Mouse (Mus musculus) macrophage (primary cell): ENCODE data around the gene Ostn. TPM values are rescaled to one million over a fixed set of nuclear protein-coding genes. Genes with fewer than 3 reads are reported as not detected.
"Not testable (repeated sequence)": the region's sequence is repeated elsewhere in the genome, so short reads cannot be mapped to it uniquely, and the experiment has no call there.

Experiments used
- H3K27ac ChIP-seq: fragments of 350-480 bp; formaldehyde crosslinking; 2 replicates; pipeline ENCODE4 v1.9.0; 2021
- H3K36me3 ChIP-seq: fragments of 350-480 bp; formaldehyde crosslinking; 2 replicates; pipeline ENCODE4 v1.9.0; 2021; ENCODE audit errors: inconsistent target
- H3K4me3 ChIP-seq: fragments of 350-480 bp; formaldehyde crosslinking; 2 replicates; pipeline ENCODE4 v1.9.0; 2021; ENCODE audit errors: inconsistent target
- H3K79me2 ChIP-seq: fragments of 350-480 bp; formaldehyde crosslinking; 2 replicates; pipeline ENCODE4 v1.9.0; 2021; ENCODE audit errors: inconsistent target
- WGBS: methylation state at CpG from one replicate; pipeline ENCODE4 v1.1.7; 2026; ENCODE audit warnings: inconsistent platforms; ENCODE audit not compliant: missing documents; 5-methylcytosine and 5-hydroxymethylcytosine counted together
- polyA plus RNA-seq: library from polyadenylated mRNA; stranded (reverse); fragments of 250-400 nt; gene quantifications from 3 replicates; pipeline ENCODE4 v1.2.4, GENCODE M21; 2018; ENCODE audit warnings: inconsistent platforms
- total RNA-seq, 78 experiments: library from RNA; depleted of rRNA; stranded (reverse); fragments of 250-400 nt; gene quantifications; 1 replicate in 9 of 78; 2 replicates in 24 of 78; 3 replicates in 43 of 78; 4 replicates in 2 of 78; pipeline ENCODE4 v1.2.4; 2018; ENCODE audit warnings: inconsistent platforms in 56 of 78

Ostn gene
- under 1 TPM in 1 of 26 experiments, not detected in 25; 0.47 TPM for total RNA-seq (2018; cell fraction: chromatin; rRNA removed)
- under 1 TPM in 2 of 26 experiments, not detected in 24; 0.11 to 0.14 TPM for total RNA-seq (2018; cell fraction: cytosol; rRNA removed)
- total RNA-seq (2018; cell fraction: nucleus; rRNA removed), result not detected
- not detected in 3 replicates for polyA plus RNA-seq

DNA sequence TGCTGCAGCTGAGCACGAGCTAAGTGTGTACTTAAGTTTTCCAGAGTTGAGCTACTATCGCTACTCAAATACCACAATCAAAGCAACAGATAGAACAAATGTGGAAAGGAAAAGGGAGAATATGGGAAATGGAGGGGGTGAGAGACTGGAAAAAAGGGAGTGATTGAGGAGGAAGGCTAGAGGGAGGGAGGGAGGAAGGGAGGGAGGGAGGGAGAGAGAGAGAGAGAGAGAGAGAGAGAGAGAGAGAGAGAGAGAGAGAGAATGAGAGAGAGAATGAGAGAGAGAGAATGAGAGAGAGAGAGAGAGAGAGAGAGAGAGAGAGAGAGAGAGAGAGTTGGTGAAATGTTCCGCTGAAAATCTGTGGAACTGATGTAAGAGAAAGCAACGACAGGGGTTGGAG lies at the start of gene Ostn:
Gene Ostn (plus strand): TSS at position 301 of the 400 bp plus-strand sequence.
- not testable (repeated sequence) for H3K27ac ChIP-seq, H3K79me2 ChIP-seq, H3K4me3 ChIP-seq, H3K36me3 ChIP-seq
- 76% methylated on average over 2 of the region's 4 CpGs for WGBS

DNA sequence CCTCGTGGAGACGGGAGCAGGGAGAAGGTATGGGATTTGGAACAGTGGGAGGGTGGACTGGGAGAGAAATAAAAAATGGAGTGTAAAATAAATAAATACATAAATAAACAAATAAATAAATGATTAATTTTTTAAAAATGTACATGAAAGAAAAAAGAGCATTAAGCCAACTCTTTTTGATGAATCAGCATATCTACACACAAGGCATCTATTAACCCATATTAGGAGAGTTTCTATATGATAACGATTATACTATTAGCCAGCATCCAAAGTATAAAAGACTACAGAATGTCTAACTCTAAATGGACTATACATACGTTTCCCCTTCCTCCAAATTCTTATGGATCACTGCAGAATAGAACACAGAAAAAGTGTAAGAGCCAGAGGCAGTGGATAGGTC lies 38.5 kb upstream of the Ostn start:
- WGBS, result 78% methylated on average over 2 of the region's 4 CpGs
- Histone ChIP-seq H3K79me2 (no peaks in the 10 kb centered on the region), H3K36me3 (no peaks in the 10 kb centered on the region), H3K27ac (no peak overlapping the region), H3K4me3 (no peak overlapping the region)

DNA sequence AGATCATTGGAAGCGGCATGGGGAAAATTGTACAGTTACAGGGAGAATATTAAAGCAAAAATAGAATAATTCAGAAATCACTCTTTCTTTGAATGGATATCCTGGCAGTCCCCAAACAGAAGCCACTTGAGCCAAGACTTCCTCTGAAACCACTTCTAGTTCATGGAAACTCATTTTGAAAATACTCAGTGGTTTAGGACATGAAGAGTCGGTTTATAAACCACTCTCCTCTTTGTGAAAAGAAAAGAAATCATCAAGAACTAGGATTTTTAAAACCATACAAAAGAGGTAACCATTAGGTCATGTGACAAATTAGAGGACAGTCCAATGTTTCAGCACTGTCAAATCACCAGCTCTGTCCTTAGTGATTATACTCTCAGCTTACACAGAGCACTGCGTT lies 19.9 kb upstream of the Ostn start:
- Histone ChIP-seq H3K36me3 (no peaks in the 10 kb centered on the region), H3K4me3 (no peak overlapping the region), H3K79me2 (no peaks in the 10 kb centered on the region), H3K27ac (no peak overlapping the region)
- WGBS, result 91% methylated on average over 3 of the region's 3 CpGs

DNA sequence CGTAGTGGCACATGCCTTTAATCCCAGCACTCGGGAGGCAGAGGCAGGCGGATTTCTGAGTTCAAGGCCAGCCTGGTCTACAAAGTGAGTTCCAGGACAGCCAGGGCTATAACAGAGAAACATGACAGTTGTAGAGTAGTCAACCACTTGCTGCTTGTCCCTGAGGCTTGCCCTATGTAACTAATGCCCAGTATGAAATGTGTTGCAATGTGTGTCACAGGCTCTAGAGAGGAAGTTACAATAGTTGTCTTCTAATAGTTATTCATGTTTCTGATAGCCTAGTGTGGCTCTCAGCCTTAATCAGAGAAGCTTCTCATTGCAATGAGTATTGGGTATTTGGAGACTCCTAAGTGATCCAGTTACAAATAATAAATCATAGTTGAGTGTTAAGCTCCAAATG lies 10.8 kb upstream of the Ostn start:
- no peak overlapping the region for H3K4me3 ChIP-seq
- no peaks in the 10 kb centered on the region for H3K79me2 ChIP-seq
- no peak overlapping the region for H3K27ac ChIP-seq
- H3K36me3 ChIP-seq, result no peaks in the 10 kb centered on the region
- 100% methylated on average over 3 of the region's 3 CpGs for WGBS

DNA sequence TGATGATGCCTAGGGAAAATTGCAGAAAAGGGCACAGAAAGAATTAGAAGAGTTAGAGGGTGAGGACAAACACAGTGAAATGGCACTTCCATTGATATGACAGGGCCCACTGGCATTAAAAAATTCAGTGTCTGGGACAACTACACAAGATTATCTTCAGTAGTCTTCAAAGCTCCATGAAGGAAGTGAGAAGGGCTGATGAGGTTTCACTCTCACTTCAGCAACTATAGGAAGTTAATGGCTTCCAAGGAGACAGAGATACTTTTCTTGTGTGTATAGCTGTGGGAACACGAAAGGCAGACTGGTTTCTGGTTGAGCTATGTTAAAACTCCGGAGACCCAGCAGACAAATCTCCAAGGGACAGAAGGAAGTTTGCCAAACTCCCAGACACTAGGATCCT lies 10.4 kb upstream of the Ostn start:
- no peaks in the 10 kb centered on the region for H3K36me3 ChIP-seq
- H3K4me3 ChIP-seq, result no peak overlapping the region
- no peaks in the 10 kb centered on the region for H3K79me2 ChIP-seq
- 78% methylated on average over 2 of the region's 2 CpGs for WGBS
- no peak overlapping the region for H3K27ac ChIP-seq

DNA sequence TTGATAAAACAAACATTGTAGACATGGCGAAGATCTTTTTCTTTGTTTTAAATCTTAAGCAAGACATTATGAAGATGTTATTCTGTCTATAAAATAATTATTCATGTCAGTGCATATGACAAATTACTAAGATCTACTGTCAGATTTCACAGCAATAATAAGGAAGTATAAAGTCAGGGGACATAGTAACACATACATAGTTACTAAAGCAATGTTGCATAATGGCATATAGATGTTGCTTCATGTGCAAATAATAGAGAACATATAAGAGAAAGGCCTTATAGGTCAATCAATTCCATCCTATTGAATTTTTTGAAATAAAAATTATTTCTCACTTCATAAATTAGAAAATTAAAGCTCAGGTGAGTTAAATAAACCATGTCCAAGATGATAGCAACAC lies 11.8 kb downstream of the Ostn start:
- Histone ChIP-seq H3K4me3 (no peak overlapping the region), H3K36me3 (no peaks in the 10 kb centered on the region), H3K27ac (no peak overlapping the region), H3K79me2 (no peaks in the 10 kb centered on the region)
- WGBS, result 100% methylated on average over 1 of the region's 1 CpGs

DNA sequence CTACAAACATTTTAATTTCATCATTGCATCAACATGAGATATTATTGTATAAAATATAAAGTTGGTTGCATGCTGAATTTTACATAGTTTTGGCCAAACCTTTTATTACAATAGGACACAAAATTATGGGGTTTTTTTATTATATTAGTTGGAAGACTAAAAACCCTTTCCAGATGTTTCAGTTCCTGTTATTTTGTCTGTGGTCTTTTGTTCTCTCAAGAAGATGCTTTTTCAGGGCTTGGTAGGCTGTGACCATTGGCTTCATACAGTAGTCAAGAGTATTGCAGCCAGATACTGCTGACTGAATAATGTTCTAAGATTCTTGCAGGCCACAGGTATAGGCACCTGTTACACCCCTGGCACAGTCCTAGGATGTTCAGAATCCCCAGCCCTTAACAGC lies 14.8 kb downstream of the Ostn start:
- Histone ChIP-seq H3K36me3 (no peaks in the 10 kb centered on the region), H3K79me2 (no peaks in the 10 kb centered on the region), H3K4me3 (no peak overlapping the region), H3K27ac (no peak overlapping the region)

DNA sequence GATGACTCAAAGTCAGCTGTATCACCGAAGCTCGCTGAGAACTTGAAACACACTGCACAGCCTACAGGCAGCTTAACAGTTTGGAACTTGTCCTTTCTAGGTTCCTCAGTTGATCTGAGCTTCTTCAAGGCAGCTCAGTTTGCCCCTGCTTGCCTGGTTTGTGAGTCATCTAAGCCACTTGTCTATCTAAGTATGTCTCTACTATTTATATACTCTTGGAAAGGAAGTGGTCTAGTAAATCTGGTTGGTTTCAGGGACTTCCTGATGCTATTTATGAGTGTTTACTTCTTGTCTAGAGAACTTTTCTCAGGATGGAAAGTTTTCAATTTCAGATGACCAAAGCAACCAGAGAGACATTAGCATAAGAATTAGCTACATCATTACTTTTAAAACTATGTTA lies 19.2 kb downstream of the Ostn start:
- H3K27ac ChIP-seq, result no peak overlapping the region
- H3K36me3 ChIP-seq, result no peaks in the 10 kb centered on the region
- 85% methylated on average over 2 of the region's 2 CpGs for WGBS
- no peaks in the 10 kb centered on the region for H3K79me2 ChIP-seq
- H3K4me3 ChIP-seq, result no peak overlapping the region

DNA sequence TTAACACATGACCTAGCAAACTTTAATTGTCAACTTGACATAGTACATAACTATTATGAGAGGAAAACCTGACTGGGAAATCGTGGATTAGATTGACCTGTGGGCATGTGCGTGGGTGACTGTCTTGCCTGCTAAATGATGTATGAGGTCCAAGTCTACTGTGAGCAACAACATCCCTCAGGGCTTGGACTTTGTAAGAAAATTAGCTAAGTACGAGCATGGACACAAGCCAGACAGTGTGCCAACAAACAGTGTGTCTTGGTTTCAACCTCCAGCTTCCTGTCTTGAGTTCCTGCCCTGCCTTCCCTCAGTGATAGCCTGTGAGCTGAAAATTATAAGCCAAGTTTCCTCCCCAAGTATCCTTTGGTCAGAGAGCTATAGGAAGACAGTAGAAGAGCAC lies 40.2 kb downstream of the Ostn start:
- Histone ChIP-seq H3K36me3 (no peaks in the 10 kb centered on the region), H3K79me2 (no peaks in the 10 kb centered on the region), H3K4me3 (no peak overlapping the region), H3K27ac (no peak overlapping the region)
- WGBS, result 63% methylated on average over 3 of the region's 3 CpGs

DNA sequence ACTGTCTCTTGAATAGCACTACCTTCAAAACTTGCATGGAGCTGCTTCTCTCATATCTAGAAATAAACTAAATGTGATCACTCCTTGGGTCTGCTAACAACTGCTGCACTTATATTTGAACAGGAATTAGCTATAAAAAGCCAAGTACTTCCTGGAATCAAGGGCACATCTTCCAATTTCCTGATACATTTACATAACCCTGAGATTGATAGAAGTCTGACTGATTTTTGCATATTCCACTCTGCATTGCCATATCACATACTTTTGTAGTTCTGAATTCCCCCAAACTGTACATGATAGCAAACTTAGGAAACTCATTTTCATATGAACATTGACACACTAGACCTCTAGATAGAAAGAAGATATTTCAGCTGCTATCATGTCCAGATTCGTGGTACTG lies 41.1 kb downstream of the Ostn start:
- 94% methylated on average over 1 of the region's 1 CpGs for WGBS
- H3K27ac ChIP-seq, result no peak overlapping the region

DNA sequence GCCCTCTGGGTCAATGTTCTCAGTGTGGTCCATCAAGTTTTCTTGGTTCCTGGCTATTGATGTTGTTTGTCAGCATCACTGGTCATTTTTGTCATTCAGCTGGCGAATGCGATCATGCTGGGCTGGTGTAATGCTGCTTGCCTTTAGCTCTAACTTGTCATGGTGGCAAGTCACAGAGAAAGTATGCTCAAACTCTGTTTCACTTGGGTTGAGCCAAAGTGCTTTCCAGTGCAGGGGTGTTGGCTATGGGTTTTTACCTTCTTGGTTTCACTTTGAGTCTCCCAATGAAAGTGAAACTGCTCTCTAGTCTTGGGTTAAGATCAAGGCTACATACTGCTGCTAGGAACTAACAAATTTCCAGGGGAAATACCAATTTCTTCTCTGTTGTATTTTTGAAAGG lies 41.9 kb downstream of the Ostn start:
- Histone ChIP-seq H3K79me2 (no peaks in the 10 kb centered on the region), H3K36me3 (no peaks in the 10 kb centered on the region), H3K4me3 (no peak overlapping the region), H3K27ac (no peak overlapping the region)
- 100% methylated on average over 2 of the region's 2 CpGs for WGBS

More for the DNA sequence above, 41.1 kb downstream of the Ostn start:
- Histone ChIP-seq H3K4me3 (no peak overlapping the region), H3K79me2 (no peaks in the 10 kb centered on the region), H3K36me3 (no peaks in the 10 kb centered on the region)

DNA sequence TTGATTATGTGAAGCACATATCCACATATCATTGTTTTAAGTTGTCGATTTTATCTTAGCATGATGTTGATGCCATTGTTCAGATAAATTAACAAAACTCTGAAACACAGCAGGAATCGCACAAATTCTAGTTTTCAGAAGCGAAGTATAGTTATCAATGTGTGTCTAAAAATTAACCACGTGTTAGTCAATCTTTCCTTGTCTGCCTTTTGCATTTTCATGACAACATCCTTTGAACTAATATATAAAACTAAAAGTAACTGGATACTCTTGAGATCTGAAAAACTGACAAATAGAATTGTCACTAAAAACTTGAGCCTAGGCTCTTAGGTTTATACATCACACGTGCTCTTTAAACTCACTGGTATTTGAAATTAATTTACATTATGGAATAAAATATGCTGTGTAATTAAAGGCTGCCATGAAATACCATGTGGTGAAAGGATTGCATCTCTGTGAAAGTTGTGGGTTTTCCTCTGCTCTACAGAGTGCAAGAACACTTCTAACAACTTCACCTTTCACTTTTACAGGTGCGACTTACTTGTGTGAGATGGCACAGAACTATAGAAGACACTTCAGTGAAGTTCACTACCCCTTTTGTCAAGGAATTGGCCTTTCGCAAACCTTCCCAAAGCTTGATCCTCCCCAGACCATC lies 42.7 kb downstream of the Ostn start:
- Histone ChIP-seq H3K27ac (no peak overlapping the region), H3K79me2 (no peaks in the 10 kb centered on the region), H3K36me3 (no peaks in the 10 kb centered on the region), H3K4me3 (no peak overlapping the region)
- 96% methylated on average over 7 of the region's 7 CpGs for WGBS

DNA sequence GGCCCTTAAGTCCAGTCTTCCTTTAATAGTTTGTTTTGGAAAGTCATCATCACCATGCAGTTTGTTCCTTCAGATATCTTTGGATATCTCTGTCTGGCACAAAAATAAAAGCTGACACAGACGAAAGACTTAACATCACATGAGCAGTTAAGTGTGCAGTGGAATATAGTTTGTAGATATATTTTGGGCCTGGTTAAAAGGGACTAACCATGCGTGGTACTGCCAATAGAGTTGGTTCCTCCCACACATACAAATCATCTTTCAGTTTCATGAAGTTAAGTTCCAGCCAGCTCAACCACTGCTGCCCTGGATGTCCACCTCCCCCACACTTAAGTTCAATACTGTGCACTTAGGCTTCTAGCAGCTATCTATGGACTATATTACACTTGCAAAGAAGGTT lies 47.2 kb downstream of the Ostn start:
- H3K27ac ChIP-seq, result no peak overlapping the region
- no peak overlapping the region for H3K4me3 ChIP-seq
- no peaks in the 10 kb centered on the region for H3K79me2 ChIP-seq

DNA sequence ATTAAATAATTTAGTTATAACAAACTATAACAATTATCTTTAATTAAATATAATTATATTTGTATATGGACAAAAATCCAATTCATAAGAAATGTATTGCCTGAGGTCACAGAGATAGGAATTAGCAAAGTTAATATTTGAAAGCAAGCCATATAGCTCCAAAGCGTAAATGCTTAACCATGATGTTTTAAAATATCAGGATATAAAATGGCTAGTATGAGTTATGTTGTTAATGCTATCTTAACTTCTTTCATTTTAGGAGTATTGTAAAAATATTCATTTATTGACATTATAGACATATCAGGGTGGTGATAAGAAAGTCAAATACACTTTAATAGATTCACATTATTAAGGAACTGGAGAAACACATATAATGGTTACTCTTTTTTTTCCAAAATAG lies 52.8 kb downstream of the Ostn start:
- no peak overlapping the region for H3K27ac ChIP-seq
- H3K4me3 ChIP-seq, result no peak overlapping the region
- no peaks in the 10 kb centered on the region for H3K79me2 ChIP-seq
- no peaks in the 10 kb centered on the region for H3K36me3 ChIP-seq
- 100% methylated on average over 1 of the region's 1 CpGs for WGBS

More for the DNA sequence above, 47.2 kb downstream of the Ostn start:
- no peaks in the 10 kb centered on the region for H3K36me3 ChIP-seq
- 88% methylated on average over 2 of the region's 2 CpGs for WGBS

DNA sequence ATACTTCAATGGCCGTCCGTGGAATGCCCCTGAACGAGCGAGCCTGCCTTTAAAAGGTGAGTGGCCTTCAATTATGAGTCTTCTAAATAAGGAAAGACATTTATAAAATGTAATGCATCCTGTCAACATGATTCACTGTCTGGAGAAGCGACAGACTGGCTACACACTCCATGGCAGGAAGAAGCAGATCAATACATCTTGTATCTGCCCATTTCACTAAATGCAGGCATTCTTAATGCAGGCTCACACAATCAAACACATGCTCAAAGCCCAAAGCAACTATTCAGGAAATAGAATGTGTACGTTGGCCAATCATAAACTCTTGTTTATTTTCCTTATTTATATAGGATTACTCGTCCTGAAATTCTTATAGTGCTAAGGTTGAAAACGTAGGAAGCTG lies 62.9 kb downstream of the Ostn start, which contains the start of gene Uts2b:
Gene Uts2b (minus strand): TSS at position 49 of the 400 bp plus-strand sequence.
- H3K79me2 ChIP-seq, result no peaks in the 10 kb centered on the region
- no peak within 1 kb of the TSS for H3K27ac ChIP-seq
- no peak within 1 kb of the TSS for H3K4me3 ChIP-seq
- no peaks in the 10 kb centered on the region for H3K36me3 ChIP-seq
- WGBS, result 96% methylated on average over 8 of the region's 8 CpGs

DNA sequence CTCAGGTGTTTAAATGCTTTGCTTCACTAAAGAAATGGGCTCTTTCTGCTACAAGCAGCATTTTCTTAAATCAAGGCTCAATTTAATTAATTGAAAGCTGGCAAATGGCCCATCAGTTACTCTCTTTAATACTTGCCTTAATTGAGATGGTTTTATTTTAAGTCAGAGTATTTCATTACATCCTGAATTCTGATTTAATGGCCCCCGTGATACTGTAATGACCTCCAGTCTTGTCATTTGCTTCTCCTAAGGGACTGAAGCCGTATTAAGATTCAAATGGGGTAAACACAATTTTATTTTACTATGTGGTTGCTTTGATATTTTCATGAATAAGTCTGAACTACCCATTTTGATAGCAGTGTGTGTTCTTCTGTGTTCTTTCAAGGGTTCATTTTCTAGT lies 63.4 kb downstream of the Ostn start:
- H3K27ac ChIP-seq, result no peak overlapping the region
- WGBS, result 97% methylated on average over 2 of the region's 2 CpGs
- no peak overlapping the region for H3K4me3 ChIP-seq
- H3K79me2 ChIP-seq, result no peaks in the 10 kb centered on the region
- H3K36me3 ChIP-seq, result no peaks in the 10 kb centered on the region
